Mouse (Mus musculus) liver, embryonic 14.5 days (tissue): ENCODE measurements at regions not wholly inside any gene's neighbourhood (a gene's known extent, or its start where the extent isn't known, plus 50 kb on each side); places are given as distances from the start of the nearest gene placed in this dataset.

ENCODE experiments used
- ATAC-seq: fragments of 200-750 bp; cut with Nextera tagmentation; 2 replicates; pipeline ENCODE4 v1.8.0; 2017; ENCODE audit warnings: moderate number of reproducible peaks, mild to moderate bottlenecking, moderate library complexity; ENCODE audit not compliant: insufficient read depth
- DNase-seq, 3 experiments: peaks; one replicate each; pipeline ENCODE4 v3.0.0-alpha.2; 2012 to 2013; ENCODE audit warnings: low read depth in 3 of 3, low spot score in 3 of 3
- H3K27ac ChIP-seq: fragments of 300-500 bp; sonication (generic); 2 replicates; pipeline ENCODE4 v1.5.1; 2014; ENCODE audit warnings: moderate library complexity, mild to moderate bottlenecking, control low read depth, inconsistent platforms
- H3K27me3 ChIP-seq: fragments of 300-500 bp; sonication (generic); 2 replicates; pipeline ENCODE4 v1.6.1; 2014; ENCODE audit warnings: mild to moderate bottlenecking, low read length, moderate library complexity; ENCODE audit not compliant: control insufficient read depth, insufficient read depth
- H3K36me3 ChIP-seq: fragments of 300-500 bp; sonication (generic); replicated peaks from 2 replicates; pipeline ENCODE4 v1.6.1; 2014; ENCODE audit warnings: low read depth; ENCODE audit not compliant: control insufficient read depth, insufficient read depth
- H3K4me1 ChIP-seq, 2 experiments: fragments of 200-500 bp in 1 of 2; fragments of 300-500 bp in 1 of 2; sonication (generic) in 1 of 2; replicated peaks; 2 replicates each; pipeline ENCODE4 v1.6.1; 2012 to 2014; ENCODE audit warnings: antibody characterized with exemption in 1 of 2, inconsistent platforms in 1 of 2, low read length in 1 of 2; ENCODE audit not compliant: control insufficient read depth in 2 of 2, insufficient read depth in 2 of 2
- H3K4me2 ChIP-seq: fragments of 300-500 bp; sonication (generic); 2 replicates; pipeline ENCODE4 v1.6.1; 2014; ENCODE audit warnings: low read depth, mild to moderate bottlenecking, control low read depth, moderate library complexity
- H3K4me3 ChIP-seq, 2 experiments: fragments of 200-500 bp in 1 of 2; fragments of 300-500 bp in 1 of 2; sonication (generic) in 1 of 2; 2 replicates each; pipeline ENCODE4 v1.5.1; 2012 to 2014; ENCODE audit warnings: low read depth in 2 of 2, low read length in 2 of 2, mild to moderate bottlenecking in 2 of 2, control low read depth in 1 of 2, inconsistent platforms in 1 of 2, moderate library complexity in 1 of 2; ENCODE audit not compliant: insufficient read depth in 1 of 2
- H3K9ac ChIP-seq: fragments of 300-500 bp; sonication (generic); replicated peaks from 2 replicates; pipeline ENCODE4 v1.6.1; 2014; ENCODE audit warnings: mild to moderate bottlenecking, control low read depth, moderate library complexity
- H3K9me3 ChIP-seq: fragments of 300-500 bp; sonication (generic); 2 replicates; pipeline ENCODE4 v1.6.1; 2016; ENCODE audit warnings: low read length, mixed read lengths; ENCODE audit not compliant: control insufficient read depth
- CTCF ChIP-seq: IDR thresholded peaks from 2 replicates; pipeline ENCODE4 v1.5.1; 2016; ENCODE audit warnings: antibody characterized with exemption, low read depth, control low read depth
- EP300 ChIP-seq: IDR thresholded peaks from 2 replicates; pipeline ENCODE4 v1.6.1; 2016; ENCODE audit warnings: antibody characterized with exemption, low read depth
- WGBS: fragments of 180-500 bp; shearing (Covaris S2); extraction: QIAGEN DNeasy Blood & Tissue Kit; methylation state at CpG from one replicate; pipeline ENCODE4 v1.1.7; 2014; ENCODE audit not compliant: insufficient replicate concordance; 5-methylcytosine and 5-hydroxymethylcytosine counted together

DNA sequence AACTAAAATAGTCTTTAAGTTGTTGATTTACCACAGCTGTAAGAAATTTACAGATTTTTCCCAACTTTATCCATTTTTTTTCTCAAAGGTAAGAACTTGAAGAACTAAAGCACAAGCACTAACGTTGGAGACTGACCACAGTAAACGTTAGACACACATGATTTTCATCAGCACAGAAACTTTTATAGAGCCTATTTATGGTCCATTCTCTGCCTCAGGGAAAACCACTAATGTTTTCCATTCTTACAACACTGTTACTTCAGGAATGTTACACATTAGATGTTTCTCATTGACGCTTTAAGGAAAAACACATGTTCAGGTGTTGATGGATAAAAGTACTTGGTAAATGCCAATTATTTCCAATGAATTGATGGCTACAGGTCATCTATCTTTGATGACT is 218.3 kb upstream of the Epha5 start:
- Histone ChIP-seq H3K9ac (no peak overlapping the region), H3K27ac (no peak overlapping the region), H3K4me2 (no peak overlapping the region), H3K27me3 (no peaks in the 10 kb centered on the region), H3K9me3 (no peaks in the 10 kb centered on the region), H3K36me3 (no peaks in the 10 kb centered on the region), H3K4me3 (no peak overlapping the region), H3K4me1 (no peaks in the 10 kb centered on the region)
- TF ChIP-seq CTCF (no peak), EP300 (no peak)
- no peak for ATAC-seq
- DNase-seq, result no peak
- 66% methylated on average over 3 of the region's 3 CpGs for WGBS

- no peak overlapping the region for H3K9ac ChIP-seq
- ATAC-seq (no peak), DNase-seq (no peak)
- WGBS, result 69% methylated on average over 2 of the region's 2 CpGs
- H3K4me2 ChIP-seq, result no peak overlapping the region
- no peaks in the 10 kb centered on the region for H3K9me3 ChIP-seq
- no peaks in the 10 kb centered on the region for H3K27me3 ChIP-seq
- TF ChIP-seq CTCF (no peak), EP300 (no peak)
- H3K4me1 ChIP-seq, result no peaks in the 10 kb centered on the region
- H3K4me3 ChIP-seq, result no peak overlapping the region
- H3K27ac ChIP-seq, result no peak overlapping the region
- H3K36me3 ChIP-seq, result no peaks in the 10 kb centered on the region
These were observed 215.7 kb upstream of the Epha5 start for GRCm38 (mm10) chr5:84632851-84633250.

DNA sequence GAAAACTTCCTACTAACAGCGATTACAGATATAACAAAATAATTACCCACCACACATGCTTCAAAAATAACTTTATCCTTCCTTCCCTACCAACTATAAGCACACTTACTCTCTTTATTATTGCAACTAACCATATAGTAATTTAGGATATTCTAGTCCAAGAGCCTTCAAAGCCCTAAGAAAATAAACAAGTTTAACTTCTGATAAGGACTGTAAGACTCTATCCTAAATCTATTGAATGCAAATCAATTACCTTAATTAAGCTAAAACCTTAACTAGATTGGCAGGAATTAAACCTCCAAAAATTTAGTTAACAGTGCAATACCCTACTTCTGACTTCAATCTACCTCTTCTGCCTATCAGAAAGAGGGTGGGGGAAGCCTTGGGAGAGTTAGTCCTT is 201.0 kb upstream of the Epha5 start:
- DNase-seq, result no peak
- no peak overlapping the region for H3K4me2 ChIP-seq
- H3K27ac ChIP-seq, result no peak overlapping the region
- H3K9me3 ChIP-seq, result no peaks in the 10 kb centered on the region
- no peak overlapping the region for H3K4me3 ChIP-seq
- H3K27me3 ChIP-seq, result no peaks in the 10 kb centered on the region
- no peak for ATAC-seq
- no peaks in the 10 kb centered on the region for H3K36me3 ChIP-seq
- H3K4me1 ChIP-seq, result no peaks in the 10 kb centered on the region
- WGBS, result 62% methylated on average over 1 of the region's 1 CpGs
- no peak for TF ChIP-seq CTCF
- TF ChIP-seq EP300, result no peak
- no peak overlapping the region for H3K9ac ChIP-seq

- H3K36me3 ChIP-seq, result no peaks in the 10 kb centered on the region
- DNase-seq (no peak), ATAC-seq (no peak)
- no peak overlapping the region for H3K4me2 ChIP-seq
- no peaks in the 10 kb centered on the region for H3K27me3 ChIP-seq
- H3K27ac ChIP-seq, result no peak overlapping the region
- 42% methylated on average over 2 of the region's 2 CpGs for WGBS
- no peaks in the 10 kb centered on the region for H3K4me1 ChIP-seq
- TF ChIP-seq CTCF (no peak), EP300 (no peak)
- no peak overlapping the region for H3K9ac ChIP-seq
- H3K4me3 ChIP-seq, result no peak overlapping the region
- H3K9me3 ChIP-seq, result no peaks in the 10 kb centered on the region
These were observed 191.5 kb upstream of the Epha5 start for GRCm38 (mm10) chr5:84608683-84609082.

GRCm38 (mm10) chr5:84565311-84565946 is 148.2 kb upstream of the Epha5 start:
- Histone ChIP-seq H3K27ac (no peak overlapping the region), H3K9ac (no peak overlapping the region), H3K36me3 (no peaks in the 10 kb centered on the region), H3K4me2 (no peak overlapping the region), H3K4me3 (no peak overlapping the region), H3K9me3 (no peaks in the 10 kb centered on the region), H3K4me1 (no peaks in the 10 kb centered on the region), H3K27me3 (no peaks in the 10 kb centered on the region)
- ATAC-seq (no peak), DNase-seq (no peak)
- WGBS, result 53% methylated on average over 5 of the region's 5 CpGs
- TF ChIP-seq CTCF (no peak), EP300 (no peak)

- Histone ChIP-seq H3K4me2 (no peak overlapping the region), H3K27ac (no peak overlapping the region), H3K4me1 (no peaks in the 10 kb centered on the region), H3K9ac (no peak overlapping the region), H3K36me3 (no peaks in the 10 kb centered on the region), H3K27me3 (no peaks in the 10 kb centered on the region), H3K4me3 (no peak overlapping the region), H3K9me3 (no peaks in the 10 kb centered on the region)
- no peak for ATAC-seq
- DNase-seq, result no peak
- TF ChIP-seq CTCF (no peak), EP300 (no peak)
These were observed 102.7 kb upstream of the Epha5 start for GRCm38 (mm10) chr5:84519836-84520235.
